Mouse (Mus musculus): ENCODE data around the gene Alb.

- TF ChIP-seq POLR2A (IDR thresholded peaks at IDR 0.05; ENCODE audit: low read depth, low read length) (no peak), CTCF (IDR thresholded peaks at IDR 0.05; ENCODE audit: extremely low read depth, insufficient read depth, insufficient read length, insufficient replicate concordance) (no peak)
Observed at GRCm38 (mm10) chr5:90506507-90506906, 45.8 kb downstream of the Alb start.

Measured in spleen, adult 2 months (tissue).